Mouse (Mus musculus) adrenal gland, postnatal 36 days (tissue): Measurements from ENCODE around the gene Ung. TPM values are rescaled to one million over a fixed set of nuclear protein-coding genes. Genes with fewer than 3 reads are reported as not detected.

ENCODE experiments used
- DNase-seq, 2 experiments: peaks; one replicate each; pipeline ENCODE4 v3.0.0; 2021; ENCODE audit warnings: mixed read lengths in 1 of 2
- total RNA-seq, 2 experiments: library from RNA; stranded (reverse); gene quantifications; 2 replicates each; pipeline ENCODE4 v1.2.3; 2021

The Ung gene
- total RNA-seq, 2 experiments from 2014 or later, result 4.0 to 5.5 TPM

GRCm38 (mm10) chr5:114163117-114163696 is 33.0 kb downstream of the Ung start:
- DNase-seq, result no peak

GRCm38 (mm10) chr5:114170345-114170744 is 40.2 kb downstream of the Ung start:
- DNase-seq, result peak in 1 of 2 experiments; percentile 45

- DNase-seq, result no peak
Observed at GRCm38 (mm10) chr5:114172936-114173335, 42.8 kb downstream of the Ung start.

GRCm38 (mm10) chr5:114173458-114173857 is 43.3 kb downstream of the Ung start:
- no peak for DNase-seq

- no peak for DNase-seq
Observed at GRCm38 (mm10) chr5:114173877-114174581, 43.8 kb downstream of the Ung start.

GRCm38 (mm10) chr5:114174639-114175038 is 44.5 kb downstream of the Ung start:
- peak; percentile 54 to 73 for DNase-seq

GRCm38 (mm10) chr5:114175596-114176171 is 45.5 kb downstream of the Ung start:
- DNase-seq, result peak; percentile 99 to 100

- no peak for DNase-seq
Observed at GRCm38 (mm10) chr5:114176548-114177400, 46.6 kb downstream of the Ung start.

- no peak for DNase-seq
Observed at GRCm38 (mm10) chr5:114177966-114178719, 48.0 kb downstream of the Ung start.

- peak; percentile 67 to 70 for DNase-seq
Observed at GRCm38 (mm10) chr5:114179541-114179940, 49.4 kb downstream of the Ung start.

- no peak for DNase-seq
Observed at GRCm38 (mm10) chr5:114183493-114183892, 53.3 kb downstream of the Ung start.

GRCm38 (mm10) chr5:114187108-114187507 is 56.9 kb downstream of the Ung start:
- no peak for DNase-seq

Other genes starting within 250 kb of the Ung start
- gene Coro1c, start 221.6 kb upstream of the Ung start, total RNA-seq, result 10 to 100 TPM; 47.9 to 60.1 TPM
- gene Ssh1, start 136.5 kb upstream of the Ung start, total RNA-seq, result 10 to 100 TPM; 16.5 to 18.8 TPM
- not detected for gene Dao, start 126.7 kb upstream of the Ung start, total RNA-seq
- 10 to 100 TPM; 30.9 to 34.9 TPM for gene Usp30, start 64.9 kb upstream of the Ung start, total RNA-seq
- gene Svop, start 38.8 kb upstream of the Ung start, total RNA-seq, result 1 to 10 TPM; 2.2 to 2.6 TPM
- 1 to 10 TPM; 7.0 to 7.6 TPM for gene Alkbh2, start 2.2 kb upstream of the Ung start, total RNA-seq
- 100 to 1,000 TPM; 128 to 139 TPM for gene Acacb, start 16.1 kb downstream of the Ung start, total RNA-seq
- not detected for gene Foxn4, start 143.4 kb downstream of the Ung start, total RNA-seq
- gene Myo1h, start 158.8 kb downstream of the Ung start, total RNA-seq, result under 1 TPM in 1 of 2 experiments, not detected in 1; 0.26 TPM